Mouse (Mus musculus) C2C12 (cell line): ENCODE measurements around the gene Zbtb2.

ENCODE experiments used
- CEBPB ChIP-seq: IDR thresholded peaks from one replicate; pipeline ENCODE4 v1.6.1; 2011; ENCODE audit warnings: low read depth, mild to moderate bottlenecking, control low read depth, moderate library complexity
- CTCF ChIP-seq: IDR thresholded peaks from one replicate; pipeline ENCODE4 v1.5.1; 2011; ENCODE audit not compliant: control insufficient read depth, insufficient read depth, insufficient read length
- FOSL1 ChIP-seq: IDR thresholded peaks from one replicate; pipeline ENCODE4 v1.8.0; 2011; ENCODE audit warnings: mild to moderate bottlenecking, low read length; ENCODE audit not compliant: poor library complexity, insufficient read depth, severe bottlenecking
- MAX ChIP-seq: IDR thresholded peaks from one replicate; pipeline ENCODE4 v1.6.1; 2011; ENCODE audit warnings: mild to moderate bottlenecking, control low read depth
- MYOD1 ChIP-seq: IDR thresholded peaks from one replicate; pipeline ENCODE4 v1.6.1; 2011; ENCODE audit warnings: low read depth; ENCODE audit not compliant: control insufficient read depth, insufficient read length
- MYOG ChIP-seq: IDR thresholded peaks from one replicate; pipeline ENCODE4 v1.6.1; 2011; ENCODE audit not compliant: control insufficient read depth, insufficient read length; ENCODE audit errors: extremely low read depth
- USF1 ChIP-seq: IDR thresholded peaks from one replicate; pipeline ENCODE4 v1.6.1; 2011; ENCODE audit warnings: low read depth, mild to moderate bottlenecking, control low read depth, moderate library complexity

- no peak for TF ChIP-seq MAX
- no peak for TF ChIP-seq CTCF
- TF ChIP-seq CEBPB = no peak
- TF ChIP-seq MYOG = no peak
- TF ChIP-seq MYOD1 = no peak
- TF ChIP-seq USF1 = no peak
- TF ChIP-seq FOSL1 = no peak
Observed at GRCm38 (mm10) chr10:4327716-4328115, 60.2 kb downstream of the Zbtb2 start.
